Mouse (Mus musculus): ENCODE data around the gene Adad1. TPM values are rescaled to one million over a fixed set of nuclear protein-coding genes. Genes with fewer than 3 reads are reported as not detected.

Adad1 gene
- polyA plus RNA-seq, 1 experiment from 2014 or later = not detected

- H3K4me1 ChIP-seq (replicated peaks; ENCODE audit: control insufficient read depth, insufficient read depth, low read length) = no peaks in the 10 kb centered on the region
- DNase-seq (ENCODE audit: low spot score) (no peak), ATAC-seq (replicated peaks; ENCODE audit: low FRiP score) (no peak)
- no peak overlapping the region for H3K4me2 ChIP-seq (ENCODE audit: low read depth, low read length, severe bottlenecking)
- H3K27me3 ChIP-seq (ENCODE audit: control insufficient read depth, insufficient read depth, low read length) = no peaks in the 10 kb centered on the region
- no peaks in the 10 kb centered on the region for H3K9me3 ChIP-seq (ENCODE audit: control insufficient read depth, low read length)
- H3K27ac ChIP-seq (ENCODE audit: low read depth, low read length) = no peak overlapping the region
- H3K4me3 ChIP-seq (ENCODE audit: low read depth, low read length) = no peak overlapping the region
- 91% methylated on average over 10 of the region's 10 CpGs for WGBS
- H3K36me3 ChIP-seq (ENCODE audit: control insufficient read depth, insufficient read depth, low read length) = no peaks in the 10 kb centered on the region
- no peak overlapping the region for H3K9ac ChIP-seq (ENCODE audit: low read length)
Observed at GRCm38 (mm10) chr3:37152274-37152673, 88.9 kb downstream of the Adad1 start.

GRCm38 (mm10) chr3:37153004-37153403 is 89.7 kb downstream of the Adad1 start:
- no peaks in the 10 kb centered on the region for H3K4me1 ChIP-seq (replicated peaks; ENCODE audit: control insufficient read depth, insufficient read depth, low read length)
- no peaks in the 10 kb centered on the region for H3K36me3 ChIP-seq (ENCODE audit: control insufficient read depth, insufficient read depth, low read length)
- ATAC-seq (replicated peaks; ENCODE audit: low FRiP score) (no peak), DNase-seq (ENCODE audit: low spot score) (no peak)
- H3K27me3 ChIP-seq (ENCODE audit: control insufficient read depth, insufficient read depth, low read length) = no peaks in the 10 kb centered on the region
- H3K4me2 ChIP-seq (ENCODE audit: low read depth, low read length, severe bottlenecking) = no peak overlapping the region
- no peak overlapping the region for H3K9ac ChIP-seq (ENCODE audit: low read length)
- H3K4me3 ChIP-seq (ENCODE audit: low read depth, low read length) = no peak overlapping the region
- 92% methylated on average over 7 of the region's 7 CpGs for WGBS
- no peaks in the 10 kb centered on the region for H3K9me3 ChIP-seq (ENCODE audit: control insufficient read depth, low read length)
- H3K27ac ChIP-seq (ENCODE audit: low read depth, low read length) = no peak overlapping the region

- ATAC-seq (replicated peaks; ENCODE audit: low FRiP score) = no peak
- no peaks in the 10 kb centered on the region for H3K27me3 ChIP-seq (ENCODE audit: control insufficient read depth, insufficient read depth, low read length)
- no peaks in the 10 kb centered on the region for H3K36me3 ChIP-seq (ENCODE audit: control insufficient read depth, insufficient read depth, low read length)
Observed at GRCm38 (mm10) chr3:37154396-37154795, 91.1 kb downstream of the Adad1 start.

GRCm38 (mm10) chr3:37157082-37157481 is 93.8 kb downstream of the Adad1 start:
- 78% methylated on average over 8 of the region's 8 CpGs for WGBS
- Histone ChIP-seq H3K9me3 (ENCODE audit: control insufficient read depth, low read length) (no peaks in the 10 kb centered on the region), H3K4me2 (ENCODE audit: low read depth, low read length, severe bottlenecking) (no peak overlapping the region), H3K9ac (ENCODE audit: low read length) (no peak overlapping the region), H3K27me3 (ENCODE audit: control insufficient read depth, insufficient read depth, low read length) (no peaks in the 10 kb centered on the region), H3K36me3 (ENCODE audit: control insufficient read depth, insufficient read depth, low read length) (no peaks in the 10 kb centered on the region), H3K4me1 (replicated peaks; ENCODE audit: control insufficient read depth, insufficient read depth, low read length) (no peaks in the 10 kb centered on the region), H3K27ac (ENCODE audit: low read depth, low read length) (no peak overlapping the region), H3K4me3 (ENCODE audit: low read depth, low read length) (no peak overlapping the region)
- DNase-seq (ENCODE audit: low spot score) = no peak
- ATAC-seq (replicated peaks; ENCODE audit: low FRiP score) = no peak

More at GRCm38 (mm10) chr3:37154396-37154795, 91.1 kb downstream of the Adad1 start:
- Histone ChIP-seq H3K27ac (ENCODE audit: low read depth, low read length) (no peak overlapping the region), H3K4me2 (ENCODE audit: low read depth, low read length, severe bottlenecking) (no peak overlapping the region), H3K9ac (ENCODE audit: low read length) (no peak overlapping the region), H3K4me1 (replicated peaks; ENCODE audit: control insufficient read depth, insufficient read depth, low read length) (no peaks in the 10 kb centered on the region), H3K9me3 (ENCODE audit: control insufficient read depth, low read length) (no peaks in the 10 kb centered on the region), H3K4me3 (ENCODE audit: low read depth, low read length) (no peak overlapping the region)
- DNase-seq (ENCODE audit: low spot score) = no peak
- 91% methylated on average over 7 of the region's 7 CpGs for WGBS

- Histone ChIP-seq H3K4me2 (ENCODE audit: low read depth, low read length, severe bottlenecking) (no peak overlapping the region), H3K27me3 (ENCODE audit: control insufficient read depth, insufficient read depth, low read length) (no peaks in the 10 kb centered on the region), H3K4me1 (replicated peaks; ENCODE audit: control insufficient read depth, insufficient read depth, low read length) (no peaks in the 10 kb centered on the region), H3K9ac (ENCODE audit: low read length) (no peak overlapping the region), H3K4me3 (ENCODE audit: low read depth, low read length) (no peak overlapping the region), H3K9me3 (ENCODE audit: control insufficient read depth, low read length) (no peaks in the 10 kb centered on the region), H3K27ac (ENCODE audit: low read depth, low read length) (no peak overlapping the region), H3K36me3 (ENCODE audit: control insufficient read depth, insufficient read depth, low read length) (no peaks in the 10 kb centered on the region)
- ATAC-seq (replicated peaks; ENCODE audit: low FRiP score) (no peak), DNase-seq (ENCODE audit: low spot score) (no peak)
- 78% methylated on average over 3 of the region's 3 CpGs for WGBS
Observed at GRCm38 (mm10) chr3:37158246-37158645, 94.9 kb downstream of the Adad1 start.

- ATAC-seq (replicated peaks; ENCODE audit: low FRiP score) = no peak
Observed at GRCm38 (mm10) chr3:37161096-37161495, 97.8 kb downstream of the Adad1 start.

GRCm38 (mm10) chr3:37169283-37169682 is 106.0 kb downstream of the Adad1 start:
- Histone ChIP-seq H3K27ac (ENCODE audit: low read depth, low read length) (no peak overlapping the region), H3K4me1 (replicated peaks; ENCODE audit: control insufficient read depth, insufficient read depth, low read length) (no peaks in the 10 kb centered on the region), H3K27me3 (ENCODE audit: control insufficient read depth, insufficient read depth, low read length) (no peaks in the 10 kb centered on the region), H3K36me3 (ENCODE audit: control insufficient read depth, insufficient read depth, low read length) (no peaks in the 10 kb centered on the region), H3K9ac (ENCODE audit: low read length) (no peak overlapping the region), H3K4me2 (ENCODE audit: low read depth, low read length, severe bottlenecking) (no peak overlapping the region), H3K4me3 (ENCODE audit: low read depth, low read length) (no peak overlapping the region), H3K9me3 (ENCODE audit: control insufficient read depth, low read length) (no peaks in the 10 kb centered on the region)
- WGBS = 88% methylated on average over 2 of the region's 2 CpGs
- ATAC-seq (replicated peaks; ENCODE audit: low FRiP score) = no peak
- no peak for DNase-seq (ENCODE audit: low spot score)

More at GRCm38 (mm10) chr3:37161096-37161495, 97.8 kb downstream of the Adad1 start:
- H3K4me3 ChIP-seq (ENCODE audit: low read depth, low read length) = no peak overlapping the region
- H3K27ac ChIP-seq (ENCODE audit: low read depth, low read length) = no peak overlapping the region
- no peaks in the 10 kb centered on the region for H3K4me1 ChIP-seq (replicated peaks; ENCODE audit: control insufficient read depth, insufficient read depth, low read length)
- H3K9ac ChIP-seq (ENCODE audit: low read length) = no peak overlapping the region
- H3K4me2 ChIP-seq (ENCODE audit: low read depth, low read length, severe bottlenecking) = no peak overlapping the region
- no peak for DNase-seq (ENCODE audit: low spot score)
- 79% methylated on average over 4 of the region's 4 CpGs for WGBS
- H3K9me3 ChIP-seq (ENCODE audit: control insufficient read depth, low read length) = no peaks in the 10 kb centered on the region
- no peaks in the 10 kb centered on the region for H3K27me3 ChIP-seq (ENCODE audit: control insufficient read depth, insufficient read depth, low read length)
- no peaks in the 10 kb centered on the region for H3K36me3 ChIP-seq (ENCODE audit: control insufficient read depth, insufficient read depth, low read length)

Other genes starting within 250 kb of the Adad1 start
- gene 4932438A13Rik, start 200.4 kb upstream of the Adad1 start, polyA plus RNA-seq (2014; fragmentation: Nextera tagmentation; extraction: Ambion mirVana) = 45.3 and 51.9 TPM in 2 replicates
- 0.33 and 0.57 TPM in 2 replicates for gene Il2, start 62.4 kb downstream of the Adad1 start, polyA plus RNA-seq (2014; fragmentation: Nextera tagmentation; extraction: Ambion mirVana)
- gene Il21, start 169.1 kb downstream of the Adad1 start, polyA plus RNA-seq (2014; fragmentation: Nextera tagmentation; extraction: Ambion mirVana) = not detected in 2 replicates
- 8.8 and 9.3 TPM in 2 replicates for gene Bbs12, start 249.0 kb downstream of the Adad1 start, polyA plus RNA-seq (2014; fragmentation: Nextera tagmentation; extraction: Ambion mirVana)
- 0.84 and 2.5 TPM in 2 replicates for gene Cetn4, start 249.2 kb downstream of the Adad1 start, polyA plus RNA-seq (2014; fragmentation: Nextera tagmentation; extraction: Ambion mirVana)

Measured in forebrain, embryonic 11.5 days (tissue).